Mouse (Mus musculus) intestine, postnatal 0 days (tissue): ENCODE data around the gene Serpina1b. TPM values are rescaled to one million over a fixed set of nuclear protein-coding genes. Genes with fewer than 3 reads are reported as not detected.
A peak's percentile ranks its signal among the peaks of the same experiment; 100 is the strongest.
"Not testable (repeated sequence)": the region's sequence is repeated elsewhere in the genome, so short reads cannot be mapped to it uniquely, and the experiment has no call there.

Experiments used
- ATAC-seq: fragments of 200-750 bp; cut with Nextera tagmentation; 2 replicates; pipeline ENCODE4 v1.8.0; 2017; ENCODE audit warnings: mild to moderate bottlenecking, moderate TSS enrichment, moderate library complexity
- H3K27ac ChIP-seq: fragments of 300-500 bp; sonication (generic); 2 replicates; pipeline ENCODE4 v1.5.1; 2014; ENCODE audit warnings: mild to moderate bottlenecking, low read depth, low read length, moderate library complexity
- H3K27me3 ChIP-seq: fragments of 300-500 bp; sonication (generic); replicated peaks from 2 replicates; pipeline ENCODE4 v1.6.1; 2014; ENCODE audit warnings: low read length, mixed read lengths; ENCODE audit not compliant: control insufficient read depth, insufficient read depth
- H3K36me3 ChIP-seq: fragments of 300-500 bp; sonication (generic); 2 replicates; pipeline ENCODE4 v1.6.1; 2014; ENCODE audit warnings: mild to moderate bottlenecking, moderate library complexity; ENCODE audit not compliant: control insufficient read depth, insufficient read depth
- H3K4me1 ChIP-seq: fragments of 300-500 bp; sonication (generic); replicated peaks from 2 replicates; pipeline ENCODE4 v1.6.1; 2014; ENCODE audit warnings: antibody characterized with exemption, low read length, mixed read lengths; ENCODE audit not compliant: control insufficient read depth, insufficient read depth
- H3K4me2 ChIP-seq: fragments of 300-500 bp; sonication (generic); replicated peaks from 2 replicates; pipeline ENCODE4 v1.6.1; 2014; ENCODE audit warnings: low read depth, mild to moderate bottlenecking, moderate library complexity
- H3K4me3 ChIP-seq: fragments of 300-500 bp; sonication (generic); 2 replicates; pipeline ENCODE4 v1.5.1; 2014; ENCODE audit warnings: low read depth, low read length
- H3K9ac ChIP-seq: fragments of 300-500 bp; sonication (generic); 2 replicates; pipeline ENCODE4 v1.6.1; 2014; ENCODE audit warnings: mild to moderate bottlenecking, low read depth, low read length
- H3K9me3 ChIP-seq: fragments of 300-500 bp; sonication (generic); 2 replicates; pipeline ENCODE4 v1.6.1; 2016; ENCODE audit warnings: mixed run types; ENCODE audit not compliant: control insufficient read depth
- CTCF ChIP-seq: sonication (generic); IDR thresholded peaks from 2 replicates; pipeline ENCODE4 v1.5.1; 2016; ENCODE audit warnings: low read depth, mild to moderate bottlenecking, control low read depth, antibody characterized with exemption, moderate library complexity
- WGBS: fragments of 180-500 bp; shearing (Covaris S2); extraction: QIAGEN DNeasy Blood & Tissue Kit; methylation state at CpG from one replicate; pipeline ENCODE4 v1.1.7; 2014; 5-methylcytosine and 5-hydroxymethylcytosine counted together
- polyA plus RNA-seq: library from polyadenylated mRNA; unstranded; fragments of >200 nt; fragmentation: Nextera tagmentation; extraction: Ambion mirVana; gene quantifications from 2 replicates; pipeline ENCODE4 v1.2.1, GENCODE M21; 2015

Serpina1b gene
- polyA plus RNA-seq, 1 experiment from 2014 or later: 45.6 TPM

DNA sequence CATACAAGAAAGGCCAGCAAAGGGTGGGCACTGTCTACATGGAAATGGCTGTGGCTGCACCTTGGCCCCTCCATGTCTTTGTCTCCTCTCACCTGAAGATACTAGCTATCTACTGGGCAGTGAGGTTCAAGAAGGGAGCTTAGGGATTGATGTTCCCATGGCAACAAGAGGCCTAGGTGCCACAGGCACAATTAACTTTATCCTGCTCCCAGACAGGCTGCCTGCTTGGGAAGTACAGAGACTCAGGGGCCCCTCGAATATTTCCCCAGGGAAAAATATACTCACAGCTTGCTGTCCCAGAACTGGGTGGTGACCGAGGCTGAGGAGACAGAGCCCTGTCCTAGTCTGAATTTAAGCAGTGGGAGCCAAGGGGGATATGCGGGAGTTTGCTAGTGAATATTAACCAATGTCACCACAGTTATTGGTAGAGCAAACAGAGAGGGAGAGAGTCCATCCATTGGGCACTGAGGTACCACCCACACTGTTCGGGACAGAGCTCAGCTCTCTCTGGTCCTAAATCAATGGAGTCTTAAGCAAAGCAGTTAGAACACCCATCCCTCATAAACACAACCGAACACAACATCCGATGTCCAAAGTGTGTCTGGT is 56.8 kb downstream of the Serpina1b start, which contains the start of gene Serpina1d:
Serpina1d (minus strand) TSS at position 347 of the 606 bp plus-strand sequence.
- H3K27ac ChIP-seq, H3K4me2 ChIP-seq, ATAC-seq: not testable (repeated sequence)

DNA sequence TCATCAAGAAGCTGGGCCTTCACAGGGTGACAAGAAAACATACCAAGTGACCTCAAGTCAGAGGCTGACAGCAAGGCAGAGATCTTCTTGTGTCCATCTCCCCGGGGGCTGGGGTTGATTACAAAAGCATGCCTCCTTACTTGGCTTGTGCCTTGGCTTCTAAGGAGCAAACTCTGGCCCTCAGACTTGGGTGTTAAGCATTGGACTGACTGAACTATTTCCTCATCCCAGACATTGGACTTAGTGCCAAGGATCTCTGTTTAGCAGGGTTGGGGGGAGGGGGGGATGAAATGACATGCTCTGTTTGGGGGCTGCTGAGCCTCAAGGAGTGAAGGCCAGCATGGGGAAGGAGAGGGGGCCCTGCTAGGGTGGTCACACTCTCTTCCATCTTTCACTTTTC is 59.6 kb downstream of the Serpina1b start:
- WGBS: 50% methylated on average over 1 of the region's 1 CpGs

More for the DNA sequence above, 56.8 kb downstream of the Serpina1b start, which contains the start of gene Serpina1d:
- H3K9me3 ChIP-seq, H3K27me3 ChIP-seq, H3K4me3 ChIP-seq, H3K9ac ChIP-seq, H3K4me1 ChIP-seq, H3K36me3 ChIP-seq: not testable (repeated sequence)
- WGBS: 46% methylated on average over 6 of the region's 6 CpGs

DNA sequence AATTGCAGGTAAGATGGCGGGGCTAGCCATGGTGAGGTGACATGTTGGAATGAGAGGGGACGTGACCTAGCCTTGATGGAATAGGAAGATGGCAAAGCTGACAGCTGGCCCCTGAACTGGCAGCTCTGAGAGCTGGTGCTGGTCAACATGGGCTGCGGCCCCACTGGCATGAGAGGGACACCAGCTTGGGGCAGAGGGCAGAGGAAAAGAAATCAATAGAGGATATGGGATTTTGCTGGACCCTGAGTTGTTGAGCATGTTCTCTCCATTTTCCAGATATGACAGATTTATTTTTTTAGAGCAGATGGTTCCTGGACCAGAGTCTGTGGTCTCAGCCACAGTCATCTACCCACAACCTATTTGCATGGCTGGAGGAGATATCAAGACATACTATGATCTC is 67.1 kb downstream of the Serpina1b start:
- H3K36me3 ChIP-seq, ATAC-seq, H3K27ac ChIP-seq, H3K4me1 ChIP-seq, H3K4me3 ChIP-seq, H3K4me2 ChIP-seq, H3K27me3 ChIP-seq, H3K9me3 ChIP-seq, H3K9ac ChIP-seq: not testable (repeated sequence)
- WGBS: 89% methylated on average over 3 of the region's 3 CpGs

More for the DNA sequence above, 59.6 kb downstream of the Serpina1b start:
- H3K4me2 ChIP-seq, H3K4me1 ChIP-seq, ATAC-seq, H3K9ac ChIP-seq, H3K9me3 ChIP-seq, H3K36me3 ChIP-seq, H3K27ac ChIP-seq, H3K4me3 ChIP-seq, H3K27me3 ChIP-seq: not testable (repeated sequence)

DNA sequence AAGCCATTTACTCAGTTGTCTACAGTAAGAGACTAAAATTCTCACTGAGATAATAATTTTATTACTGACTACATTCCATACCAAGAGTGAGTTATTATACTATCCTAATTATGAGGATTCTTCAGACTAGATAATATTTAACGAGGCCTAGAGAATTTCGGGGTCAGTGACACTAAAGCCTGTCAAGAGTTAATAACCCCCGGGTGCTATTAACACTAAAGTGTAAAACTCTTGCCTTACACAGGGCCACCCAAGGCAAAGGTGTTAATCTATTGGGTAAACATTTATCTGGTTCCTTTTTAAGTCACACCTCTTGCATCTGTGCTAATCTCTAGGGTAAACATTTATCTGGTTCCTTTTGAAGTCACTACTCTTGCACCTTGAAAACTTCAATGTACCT is 69.9 kb downstream of the Serpina1b start:
- not testable (repeated sequence) for H3K4me1 ChIP-seq, H3K27ac ChIP-seq, H3K9me3 ChIP-seq, H3K36me3 ChIP-seq, ATAC-seq, H3K9ac ChIP-seq, H3K4me3 ChIP-seq, H3K4me2 ChIP-seq, H3K27me3 ChIP-seq
- 83% methylated on average over 3 of the region's 3 CpGs for WGBS

DNA sequence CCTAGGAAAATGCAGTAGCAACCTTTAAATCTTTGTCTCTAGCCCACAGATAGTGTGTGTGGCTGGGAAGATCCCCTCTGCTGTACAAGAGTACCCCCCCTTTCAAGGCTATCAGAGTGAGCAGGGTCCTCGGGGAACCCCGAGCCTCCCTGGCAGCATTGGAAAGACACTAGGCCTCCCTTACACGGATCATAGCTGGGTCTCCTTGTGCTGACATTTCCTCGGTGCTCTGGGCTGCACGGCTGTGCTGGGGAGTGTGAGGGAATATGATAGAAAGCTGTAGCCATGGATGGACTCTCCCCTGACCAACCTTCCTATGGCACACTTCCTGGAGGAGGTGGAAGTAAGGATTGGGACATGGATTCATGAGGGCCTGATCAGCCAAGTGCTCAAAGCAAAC is 84.2 kb downstream of the Serpina1b start:
- not testable (repeated sequence) for H3K9ac ChIP-seq, H3K4me2 ChIP-seq, H3K4me1 ChIP-seq, H3K4me3 ChIP-seq, ATAC-seq, H3K27ac ChIP-seq, H3K9me3 ChIP-seq, H3K36me3 ChIP-seq, H3K27me3 ChIP-seq
- 86% methylated on average over 5 of the region's 5 CpGs for WGBS

DNA sequence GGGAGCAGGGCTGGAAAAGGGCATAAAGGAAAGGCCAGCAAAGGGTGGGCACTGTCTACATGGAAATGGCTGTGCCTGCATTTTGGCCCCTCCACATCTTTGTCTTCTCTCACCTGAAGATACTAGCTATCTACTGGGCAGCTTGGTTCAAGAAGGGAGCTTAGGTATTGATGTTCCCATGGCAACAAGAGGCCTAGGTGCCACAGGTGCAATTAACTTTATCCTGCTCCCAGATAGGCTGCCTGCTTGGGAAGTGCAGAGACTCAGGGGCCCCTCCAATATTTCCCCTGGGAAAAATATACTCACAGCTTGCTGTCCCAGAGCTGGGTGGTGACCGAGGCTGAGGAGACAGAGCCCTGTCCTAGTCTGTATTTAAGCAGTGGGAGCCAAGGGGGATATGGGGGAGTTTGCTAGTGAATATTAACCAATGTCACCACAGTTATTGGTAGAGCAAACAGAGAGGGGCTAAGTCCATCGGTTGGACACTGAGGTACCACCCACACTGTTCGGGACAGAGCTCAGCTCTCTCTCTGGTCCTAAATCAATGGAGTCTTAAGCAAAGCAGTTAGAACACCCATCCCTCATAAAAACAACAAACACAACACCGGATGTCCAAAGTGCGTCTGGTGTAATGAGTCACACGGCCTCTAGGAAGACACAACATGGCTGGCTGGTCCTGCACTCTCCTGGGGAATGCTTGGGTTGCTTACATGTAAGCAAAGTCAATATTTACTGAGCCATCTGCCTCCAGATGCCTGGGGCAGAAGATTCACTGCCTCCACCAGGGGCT is 92.2 kb downstream of the Serpina1b start:
- not testable (repeated sequence) for H3K9ac ChIP-seq, H3K27ac ChIP-seq, H3K9me3 ChIP-seq, H3K4me3 ChIP-seq, H3K4me2 ChIP-seq, H3K27me3 ChIP-seq, H3K4me1 ChIP-seq, H3K36me3 ChIP-seq
- TF ChIP-seq CTCF: 0 out of 2 replicates have a peak, but pooled peaks have one; percentile 1
- 30% methylated on average over 5 of the region's 6 CpGs for WGBS
- ATAC-seq: peak; percentile 67; the same call in 1 of the 2 replicates

DNA sequence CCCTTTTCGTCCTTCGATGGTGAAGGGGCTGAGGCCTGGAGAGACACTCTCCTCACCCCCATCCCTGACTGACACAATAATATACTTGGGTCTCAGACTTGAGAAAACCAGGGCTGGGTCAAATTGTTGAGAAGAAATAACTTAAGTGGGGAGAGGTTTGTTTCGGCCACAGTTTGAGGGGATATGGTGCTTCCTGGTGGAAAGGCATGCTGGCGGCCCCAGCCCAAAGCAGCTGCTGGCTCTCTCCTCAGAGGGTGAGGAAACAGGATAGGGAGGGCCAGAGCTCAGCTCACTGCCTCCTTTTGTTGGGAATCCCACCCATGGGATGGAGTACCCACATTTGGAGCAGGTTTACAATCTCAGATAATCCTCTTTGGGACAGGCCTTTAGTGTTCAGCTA is 94.6 kb downstream of the Serpina1b start:
- H3K9ac ChIP-seq: not testable (repeated sequence)
- WGBS: 95% methylated on average over 4 of the region's 4 CpGs

DNA sequence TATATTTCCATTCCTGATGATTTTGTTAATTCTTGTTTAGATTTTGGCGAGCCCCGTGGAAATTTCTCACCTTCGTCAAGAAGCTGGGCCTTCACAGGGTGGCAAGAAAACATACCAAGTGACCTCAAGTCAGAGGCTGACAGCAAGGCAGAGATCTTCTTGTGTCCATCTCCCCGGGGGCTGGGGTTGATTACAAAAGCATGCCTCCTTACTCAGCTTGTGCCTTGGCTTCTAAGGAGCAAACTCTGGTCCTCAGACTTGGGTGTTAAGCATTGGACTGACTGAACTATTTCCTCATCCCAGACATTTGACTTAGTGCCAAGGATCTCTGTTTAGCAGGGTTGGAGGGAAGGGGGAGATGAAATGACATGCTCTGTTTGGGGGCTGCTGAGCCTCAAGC is 95.1 kb downstream of the Serpina1b start:
- not testable (repeated sequence) for H3K4me3 ChIP-seq, H3K27ac ChIP-seq, ATAC-seq, H3K9ac ChIP-seq, H3K4me2 ChIP-seq, H3K4me1 ChIP-seq, H3K27me3 ChIP-seq, H3K36me3 ChIP-seq, H3K9me3 ChIP-seq
- WGBS: 79% methylated on average over 4 of the region's 4 CpGs

More for the DNA sequence above, 94.6 kb downstream of the Serpina1b start:
- not testable (repeated sequence) for H3K27ac ChIP-seq, H3K4me3 ChIP-seq, H3K36me3 ChIP-seq, H3K4me2 ChIP-seq, H3K4me1 ChIP-seq, ATAC-seq, H3K27me3 ChIP-seq, H3K9me3 ChIP-seq
